Mouse (Mus musculus) lung, postnatal 4 days (tissue): Measurements from ENCODE around the gene Bfsp2.

Source experiments
- DNase-seq, 2 experiments: peaks; one replicate each; pipeline ENCODE4 v3.0.0; 2021

The Bfsp2 gene

GRCm38 (mm10) chr9:103379199-103379598 lies 101.0 kb downstream of the Bfsp2 start:
- no peak for DNase-seq

GRCm38 (mm10) chr9:103378686-103379085 lies 101.5 kb downstream of the Bfsp2 start:
- DNase-seq, result no peak

- no peak for DNase-seq
Observed at GRCm38 (mm10) chr9:103376346-103377320, 103.6 kb downstream of the Bfsp2 start.
